Mouse (Mus musculus): ENCODE measurements around the gene Sulf2. TPM values are rescaled to one million over a fixed set of nuclear protein-coding genes. Genes with fewer than 3 reads are reported as not detected.
A peak's percentile ranks its signal among the peaks of the same experiment; 100 is the strongest.

Gene Sulf2
- total and polyA plus RNA-seq, 2 experiments from 2014 or later, result 54.8 to 86.5 TPM

GRCm38 (mm10) chr2:166153399-166153793 is 2.1 kb downstream of the Sulf2 start:
- Histone ChIP-seq H3K27ac (ENCODE audit: low read depth) (peak overlapping the region; percentile 23; the same call in 1 of the 2 replicates), H3K4me1 (ENCODE audit: control insufficient read depth, insufficient read depth) (peaks cover 52% of the 10 kb centered on the region), H3K27me3 (ENCODE audit: control insufficient read depth, insufficient read depth, low read length) (no peaks in the 10 kb centered on the region), H3K4me2 (ENCODE audit: low read depth, low read length) (peak overlapping the region; percentile 96), H3K4me3 (ENCODE audit: low read depth, low read length) (peak overlapping the region; percentile 68), H3K9me3 (replicated peaks; ENCODE audit: control insufficient read depth, low read length) (no peaks in the 10 kb centered on the region), H3K9ac (replicated peaks; ENCODE audit: low read depth, low read length) (peak overlapping the region; percentile 75), H3K36me3 (replicated peaks; ENCODE audit: control insufficient read depth, insufficient read depth, low read length) (no peaks in the 10 kb centered on the region)
- TF ChIP-seq EP300 (IDR thresholded peaks at IDR 0.05; ENCODE audit: low read depth) (no peak), CTCF (IDR thresholded peaks at IDR 0.05; ENCODE audit: low read depth) (no peak)
- 41% methylated on average over 3 of the region's 3 CpGs for WGBS
- ATAC-seq (ENCODE audit: insufficient read depth, low read depth), result no peak
- no peak for DNase-seq (ENCODE audit: low spot score)

DNA sequence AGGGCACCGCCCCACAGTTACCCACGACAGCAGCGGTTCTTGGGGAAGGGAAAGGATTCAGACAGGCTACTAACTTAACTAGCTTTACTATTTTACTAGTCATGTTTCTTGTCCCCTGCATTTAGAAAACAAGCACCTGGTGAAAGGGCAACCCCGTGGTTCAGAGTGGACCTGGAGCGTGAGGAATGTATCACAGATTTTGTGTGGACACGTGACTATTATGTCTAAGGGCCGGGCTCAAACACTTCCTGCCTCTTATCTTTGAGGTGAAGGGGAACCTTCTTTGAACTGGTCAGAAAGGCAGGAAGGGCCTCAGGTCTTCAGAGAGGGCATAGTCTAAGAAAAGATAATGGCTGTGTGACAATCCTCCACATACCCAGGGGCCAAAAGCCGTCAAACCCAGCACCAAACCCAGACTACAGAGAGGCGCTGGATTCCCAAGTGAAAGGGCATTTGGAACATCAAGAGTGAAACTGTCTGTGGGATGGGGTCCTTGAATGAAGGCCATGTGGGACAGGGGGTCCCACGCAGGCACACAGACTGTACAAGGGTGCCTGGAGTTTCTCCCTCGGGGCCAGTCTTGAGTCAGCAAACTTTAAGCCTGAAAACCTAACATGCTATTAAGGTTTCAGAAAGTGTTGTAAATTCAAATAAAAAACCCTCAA is 2.6 kb downstream of the Sulf2 start:
- Histone ChIP-seq H3K27me3 (ENCODE audit: control insufficient read depth, insufficient read depth, low read length) (no peaks in the 10 kb centered on the region), H3K9me3 (replicated peaks; ENCODE audit: control insufficient read depth, low read length) (no peaks in the 10 kb centered on the region), H3K4me3 (ENCODE audit: low read depth, low read length) (peak overlapping the region; percentile 68), H3K4me1 (ENCODE audit: control insufficient read depth, insufficient read depth) (peaks cover 58% of the 10 kb centered on the region), H3K36me3 (replicated peaks; ENCODE audit: control insufficient read depth, insufficient read depth, low read length) (no peaks in the 10 kb centered on the region), H3K27ac (ENCODE audit: low read depth) (peak overlapping the region; percentile 23; the same call in 1 of the 2 replicates), H3K9ac (replicated peaks; ENCODE audit: low read depth, low read length) (no peak overlapping the region), H3K4me2 (ENCODE audit: low read depth, low read length) (peak overlapping the region; percentile 96)
- DNase-seq (ENCODE audit: low spot score) (no peak), ATAC-seq (ENCODE audit: insufficient read depth, low read depth) (no peak)
- TF ChIP-seq CTCF (IDR thresholded peaks at IDR 0.05; ENCODE audit: low read depth), result no peak
- TF ChIP-seq EP300 (IDR thresholded peaks at IDR 0.05; ENCODE audit: low read depth), result no peak
- 39% methylated on average over 11 of the region's 11 CpGs for WGBS

- no peak overlapping the region for H3K4me3 ChIP-seq (ENCODE audit: low read depth, low read length)
- no peaks in the 10 kb centered on the region for H3K36me3 ChIP-seq (replicated peaks; ENCODE audit: control insufficient read depth, insufficient read depth, low read length)
- H3K4me2 ChIP-seq (ENCODE audit: low read depth, low read length), result no peak overlapping the region
- no peaks in the 10 kb centered on the region for H3K9me3 ChIP-seq (replicated peaks; ENCODE audit: control insufficient read depth, low read length)
- DNase-seq (ENCODE audit: low spot score) (peak; percentile 77), ATAC-seq (ENCODE audit: insufficient read depth, low read depth) (no peak)
- H3K4me1 ChIP-seq (ENCODE audit: control insufficient read depth, insufficient read depth), result peaks cover 67% of the 10 kb centered on the region
- 46% methylated on average over 19 of the region's 19 CpGs for WGBS
- H3K27me3 ChIP-seq (ENCODE audit: control insufficient read depth, insufficient read depth, low read length), result no peaks in the 10 kb centered on the region
- no peak overlapping the region for H3K9ac ChIP-seq (replicated peaks; ENCODE audit: low read depth, low read length)
- peak overlapping the region; percentile 28; the same call in 1 of the 2 replicates for H3K27ac ChIP-seq (ENCODE audit: low read depth)
- peak; percentile 32; the same call in 1 of the 2 replicates for TF ChIP-seq CTCF (IDR thresholded peaks at IDR 0.05; ENCODE audit: low read depth)
- no peak for TF ChIP-seq EP300 (IDR thresholded peaks at IDR 0.05; ENCODE audit: low read depth)
Observed at GRCm38 (mm10) chr2:166151510-166152473, 3.7 kb downstream of the Sulf2 start.

DNA sequence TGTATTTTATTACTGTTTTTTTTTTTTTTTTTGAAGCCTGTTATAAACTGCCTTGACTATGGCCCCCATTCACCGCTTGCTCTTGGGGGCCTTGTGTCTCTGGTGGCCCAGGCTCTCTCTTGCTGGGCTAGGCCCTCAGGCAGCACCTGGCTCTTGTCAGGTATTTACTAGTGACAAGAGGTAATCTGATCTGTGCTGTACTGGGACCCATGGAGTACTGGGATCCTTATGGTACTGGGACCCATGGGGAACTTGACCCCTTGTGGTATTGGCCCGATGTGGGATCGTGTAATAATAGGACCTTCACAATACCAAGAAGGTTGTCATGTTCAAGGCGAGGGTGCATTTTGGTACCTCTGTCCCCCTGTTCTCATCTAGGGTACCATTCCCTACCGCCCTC is 4.9 kb downstream of the Sulf2 start:
- WGBS, result 88% methylated on average over 5 of the region's 5 CpGs
- no peak for ATAC-seq (ENCODE audit: insufficient read depth, low read depth)
- Histone ChIP-seq H3K9me3 (replicated peaks; ENCODE audit: control insufficient read depth, low read length) (no peaks in the 10 kb centered on the region), H3K27me3 (ENCODE audit: control insufficient read depth, insufficient read depth, low read length) (no peaks in the 10 kb centered on the region), H3K4me1 (ENCODE audit: control insufficient read depth, insufficient read depth) (peaks cover 75% of the 10 kb centered on the region), H3K27ac (ENCODE audit: low read depth) (0 out of 2 replicates have a peak overlapping the region, but pooled peaks have one; percentile 28), H3K4me3 (ENCODE audit: low read depth, low read length) (no peak overlapping the region), H3K9ac (replicated peaks; ENCODE audit: low read depth, low read length) (no peak overlapping the region), H3K4me2 (ENCODE audit: low read depth, low read length) (no peak overlapping the region), H3K36me3 (replicated peaks; ENCODE audit: control insufficient read depth, insufficient read depth, low read length) (no peaks in the 10 kb centered on the region)
- no peak for DNase-seq (ENCODE audit: low spot score)
- TF ChIP-seq CTCF (IDR thresholded peaks at IDR 0.05; ENCODE audit: low read depth), result no peak
- TF ChIP-seq EP300 (IDR thresholded peaks at IDR 0.05; ENCODE audit: low read depth), result no peak

DNA sequence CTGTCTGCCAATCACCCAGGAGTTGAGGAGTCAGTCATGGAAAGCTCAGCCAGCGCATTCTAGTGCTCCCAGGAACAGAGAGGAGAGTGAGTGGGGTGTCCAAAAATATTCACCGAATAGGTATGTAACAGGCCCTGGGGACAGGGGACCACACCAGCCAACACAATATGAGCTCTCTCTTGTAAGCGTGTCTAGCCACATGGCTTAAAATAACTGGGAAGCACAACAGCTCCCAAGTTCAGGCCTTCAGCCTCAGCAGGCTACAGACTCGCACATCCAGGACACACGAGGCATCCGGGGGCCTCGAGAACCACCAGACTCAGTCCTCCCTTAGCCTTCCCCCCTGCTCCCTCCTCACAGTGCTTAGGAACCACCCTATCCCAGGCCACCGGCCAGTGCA is 6.0 kb downstream of the Sulf2 start:
- H3K4me3 ChIP-seq (ENCODE audit: low read depth, low read length), result no peak overlapping the region

More for the DNA sequence above, 6.0 kb downstream of the Sulf2 start:
- no peak overlapping the region for H3K9ac ChIP-seq (replicated peaks; ENCODE audit: low read depth, low read length)
- H3K27me3 ChIP-seq (ENCODE audit: control insufficient read depth, insufficient read depth, low read length), result no peaks in the 10 kb centered on the region
- H3K9me3 ChIP-seq (replicated peaks; ENCODE audit: control insufficient read depth, low read length), result no peaks in the 10 kb centered on the region
- TF ChIP-seq CTCF (IDR thresholded peaks at IDR 0.05; ENCODE audit: low read depth) (no peak), EP300 (IDR thresholded peaks at IDR 0.05; ENCODE audit: low read depth) (no peak)
- no peak for ATAC-seq (ENCODE audit: insufficient read depth, low read depth)
- no peaks in the 10 kb centered on the region for H3K36me3 ChIP-seq (replicated peaks; ENCODE audit: control insufficient read depth, insufficient read depth, low read length)
- no peak overlapping the region for H3K4me2 ChIP-seq (ENCODE audit: low read depth, low read length)
- WGBS, result 52% methylated on average over 8 of the region's 8 CpGs
- H3K4me1 ChIP-seq (ENCODE audit: control insufficient read depth, insufficient read depth), result peaks cover 82% of the 10 kb centered on the region
- peak overlapping the region; percentile 72 for H3K27ac ChIP-seq (ENCODE audit: low read depth)
- DNase-seq (ENCODE audit: low spot score), result no peak
